Mouse (Mus musculus) liver, embryonic 14.5 days (tissue): Measurements from ENCODE around the gene Fbln2.

Experiments
- CTCF ChIP-seq: IDR thresholded peaks from 2 replicates; pipeline ENCODE4 v1.5.1; 2016; ENCODE audit warnings: antibody characterized with exemption, low read depth, control low read depth
- EP300 ChIP-seq: IDR thresholded peaks from 2 replicates; pipeline ENCODE4 v1.6.1; 2016; ENCODE audit warnings: antibody characterized with exemption, low read depth

- no peak for TF ChIP-seq CTCF
- no peak for TF ChIP-seq EP300
Observed at GRCm38 (mm10) chr6:91260347-91260986, 48.2 kb downstream of the Fbln2 start.
